Mouse (Mus musculus) small intestine, adult 2 months (tissue): Measurements from ENCODE around the gene Adamts7.

Experiments used
- CTCF ChIP-seq: fragments of 200-500 bp; IDR thresholded peaks from 2 replicates; pipeline ENCODE4 v1.5.1; 2012; ENCODE audit warnings: low read depth, mild to moderate bottlenecking, control low read depth, inconsistent platforms, low read length, moderate library complexity, mixed read lengths; ENCODE audit not compliant: insufficient replicate concordance, insufficient read length; ENCODE audit errors: extremely low read depth
- POLR2A ChIP-seq: fragments of 200-500 bp; IDR thresholded peaks from 2 replicates; pipeline ENCODE4 v1.6.1; 2012; ENCODE audit warnings: low read depth, mild to moderate bottlenecking, control low read depth, inconsistent platforms, low read length, moderate library complexity

GRCm38 (mm10) chr9:90169965-90170364 lies 7.1 kb downstream of the Adamts7 start:
- TF ChIP-seq CTCF, result no peak
- TF ChIP-seq POLR2A, result no peak
